Mouse (Mus musculus) intestine, postnatal 0 days (tissue): ENCODE data around the gene Slc22a23. TPM values are rescaled to one million over a fixed set of nuclear protein-coding genes. Genes with fewer than 3 reads are reported as not detected.
"Not testable (repeated sequence)": the region's sequence is repeated elsewhere in the genome, so short reads cannot be mapped to it uniquely, and the experiment has no call there.

Source experiments
- ATAC-seq: fragments of 200-750 bp; cut with Nextera tagmentation; 2 replicates; pipeline ENCODE4 v1.8.0; 2017; ENCODE audit warnings: mild to moderate bottlenecking, moderate TSS enrichment, moderate library complexity
- H3K27ac ChIP-seq: fragments of 300-500 bp; sonication (generic); 2 replicates; pipeline ENCODE4 v1.5.1; 2014; ENCODE audit warnings: mild to moderate bottlenecking, low read depth, low read length, moderate library complexity
- H3K27me3 ChIP-seq: fragments of 300-500 bp; sonication (generic); replicated peaks from 2 replicates; pipeline ENCODE4 v1.6.1; 2014; ENCODE audit warnings: low read length, mixed read lengths; ENCODE audit not compliant: control insufficient read depth, insufficient read depth
- H3K36me3 ChIP-seq: fragments of 300-500 bp; sonication (generic); 2 replicates; pipeline ENCODE4 v1.6.1; 2014; ENCODE audit warnings: mild to moderate bottlenecking, moderate library complexity; ENCODE audit not compliant: control insufficient read depth, insufficient read depth
- H3K4me1 ChIP-seq: fragments of 300-500 bp; sonication (generic); replicated peaks from 2 replicates; pipeline ENCODE4 v1.6.1; 2014; ENCODE audit warnings: antibody characterized with exemption, low read length, mixed read lengths; ENCODE audit not compliant: control insufficient read depth, insufficient read depth
- H3K4me2 ChIP-seq: fragments of 300-500 bp; sonication (generic); replicated peaks from 2 replicates; pipeline ENCODE4 v1.6.1; 2014; ENCODE audit warnings: low read depth, mild to moderate bottlenecking, moderate library complexity
- H3K4me3 ChIP-seq: fragments of 300-500 bp; sonication (generic); 2 replicates; pipeline ENCODE4 v1.5.1; 2014; ENCODE audit warnings: low read depth, low read length
- H3K9ac ChIP-seq: fragments of 300-500 bp; sonication (generic); 2 replicates; pipeline ENCODE4 v1.6.1; 2014; ENCODE audit warnings: mild to moderate bottlenecking, low read depth, low read length
- H3K9me3 ChIP-seq: fragments of 300-500 bp; sonication (generic); 2 replicates; pipeline ENCODE4 v1.6.1; 2016; ENCODE audit warnings: mixed run types; ENCODE audit not compliant: control insufficient read depth
- CTCF ChIP-seq: sonication (generic); IDR thresholded peaks from 2 replicates; pipeline ENCODE4 v1.5.1; 2016; ENCODE audit warnings: low read depth, mild to moderate bottlenecking, control low read depth, antibody characterized with exemption, moderate library complexity
- WGBS: fragments of 180-500 bp; shearing (Covaris S2); extraction: QIAGEN DNeasy Blood & Tissue Kit; methylation state at CpG from one replicate; pipeline ENCODE4 v1.1.7; 2014; 5-methylcytosine and 5-hydroxymethylcytosine counted together
- polyA plus RNA-seq: library from polyadenylated mRNA; unstranded; fragments of >200 nt; fragmentation: Nextera tagmentation; extraction: Ambion mirVana; gene quantifications from 2 replicates; pipeline ENCODE4 v1.2.1, GENCODE M21; 2015

Gene Slc22a23
- 3.4 and 3.8 TPM in 2 replicates for polyA plus RNA-seq

DNA sequence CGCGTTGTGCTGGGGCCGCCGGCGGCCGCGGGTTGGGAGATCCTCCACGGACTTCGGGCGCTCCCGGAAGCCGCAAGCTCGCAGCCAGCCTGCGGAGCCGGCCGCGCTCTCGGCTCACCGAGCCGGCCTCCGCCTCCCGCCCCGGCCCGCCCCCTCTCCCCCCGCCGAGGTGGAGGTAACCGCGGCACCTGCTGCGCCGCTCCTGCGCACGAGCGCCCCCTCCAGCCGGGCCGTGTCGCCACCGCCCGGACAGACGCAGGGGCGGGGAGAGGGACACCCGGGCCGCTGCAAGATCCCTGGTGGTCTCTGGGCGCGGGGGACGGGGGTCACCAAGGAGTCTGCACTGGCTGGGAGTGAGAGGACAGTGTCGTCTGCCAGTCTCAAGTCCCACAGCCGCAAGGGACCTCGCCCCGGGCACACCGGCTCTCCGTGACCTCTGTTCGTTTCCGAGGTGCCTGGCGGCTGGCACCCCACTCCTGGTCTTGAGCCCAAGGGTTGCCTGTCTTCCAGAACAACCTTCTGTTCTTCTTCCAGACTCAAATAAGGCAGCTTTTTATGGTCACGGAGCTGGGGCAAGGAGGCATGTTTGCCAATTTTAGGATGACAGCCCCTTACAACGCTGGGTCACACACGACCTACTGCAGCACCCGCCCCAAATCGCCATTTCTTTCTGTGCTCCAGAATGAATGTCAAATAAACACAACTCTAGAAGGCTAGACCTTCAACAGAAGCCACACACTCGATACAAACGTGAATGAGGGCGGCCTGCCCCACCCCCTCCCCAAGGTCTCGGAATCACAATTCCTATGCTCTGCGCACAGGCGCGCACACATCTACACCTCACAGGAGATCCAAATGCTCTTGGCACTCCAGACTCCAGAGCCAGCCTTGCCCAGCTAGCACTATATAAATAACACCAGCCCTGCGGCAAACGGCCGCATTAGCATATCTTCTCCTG lies at the start of gene Slc22a23:
Gene Slc22a23, minus strand, starts transcription at position 55 of the 958 bp plus-strand sequence.
- Histone ChIP-seq H3K4me3 (peak within 1 kb of the TSS; percentile 81), H3K27ac (peak within 1 kb of the TSS; percentile 91), H3K36me3 (no peaks in the 10 kb centered on the region)

DNA sequence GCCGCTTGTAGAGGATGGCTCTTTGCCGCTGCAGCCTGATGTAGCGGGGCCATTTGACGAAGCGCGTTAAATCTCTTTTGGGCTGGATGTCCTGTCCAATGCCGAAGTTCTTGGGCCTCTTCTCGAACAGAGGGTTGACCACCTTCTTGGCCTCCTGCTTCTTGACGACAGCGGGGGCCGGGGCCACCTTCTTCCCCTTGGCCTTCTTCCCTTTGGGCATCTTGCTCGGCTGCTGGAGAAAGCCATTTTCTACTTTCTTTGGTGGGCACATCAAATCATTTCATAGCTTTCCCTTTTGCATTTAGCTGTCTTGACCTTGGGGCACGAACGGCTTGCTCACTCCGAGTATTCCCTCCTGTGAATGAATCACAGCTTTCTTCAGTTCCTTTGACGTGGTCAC lies 49.3 kb upstream of the Slc22a23 start:
- WGBS: 71% methylated on average over 11 of the region's 16 CpGs
- not testable (repeated sequence) for H3K4me2 ChIP-seq, H3K4me1 ChIP-seq, ATAC-seq, H3K27me3 ChIP-seq, H3K36me3 ChIP-seq, H3K9me3 ChIP-seq, H3K9ac ChIP-seq, H3K27ac ChIP-seq, H3K4me3 ChIP-seq

More for the DNA sequence above, at the start of gene Slc22a23:
- TF ChIP-seq CTCF: peak; percentile 83
- Histone ChIP-seq H3K9ac (peak within 1 kb of the TSS; percentile 86), H3K27me3 (0 out of 2 replicates have a peak, but pooled peaks cover 2% of the 10 kb centered on the region), H3K9me3 (no peaks in the 10 kb centered on the region), H3K4me1 (0 out of 2 replicates have a peak, but pooled peaks cover 7% of the 10 kb centered on the region), H3K4me2 (peak within 1 kb of the TSS; percentile 96)
- peak; percentile 88 for ATAC-seq
- WGBS: 2% methylated on average over 60 of the region's 69 CpGs

DNA sequence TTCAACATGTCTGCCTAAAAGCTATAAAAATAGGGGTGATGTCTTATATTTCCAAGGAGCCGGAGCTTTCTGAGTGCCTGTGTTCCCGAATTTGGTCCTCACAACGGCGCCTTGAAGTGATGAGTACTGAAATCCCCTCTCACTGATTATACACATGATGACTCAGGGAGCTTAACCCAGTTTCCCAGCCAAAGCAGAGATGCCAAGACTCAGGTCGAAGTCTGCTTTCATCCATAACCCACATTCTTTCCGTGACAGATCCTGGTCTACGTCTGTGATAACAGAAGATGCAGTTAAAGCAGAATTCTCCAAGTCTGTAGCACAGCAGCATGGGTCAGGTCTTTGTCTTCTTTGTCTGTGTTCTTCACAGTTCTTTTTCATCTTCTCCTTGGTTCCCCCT lies 47.4 kb upstream of the Slc22a23 start:
- H3K4me1 ChIP-seq: no peaks in the 10 kb centered on the region
- no peak overlapping the region for H3K9ac ChIP-seq
- no peak for ATAC-seq
- no peaks in the 10 kb centered on the region for H3K9me3 ChIP-seq
- H3K27ac ChIP-seq: no peak overlapping the region
- WGBS: 69% methylated on average over 7 of the region's 7 CpGs
- H3K36me3 ChIP-seq: no peaks in the 10 kb centered on the region
- no peak overlapping the region for H3K4me3 ChIP-seq
- no peak overlapping the region for H3K4me2 ChIP-seq
- TF ChIP-seq CTCF: no peak
- H3K27me3 ChIP-seq: no peaks in the 10 kb centered on the region

DNA sequence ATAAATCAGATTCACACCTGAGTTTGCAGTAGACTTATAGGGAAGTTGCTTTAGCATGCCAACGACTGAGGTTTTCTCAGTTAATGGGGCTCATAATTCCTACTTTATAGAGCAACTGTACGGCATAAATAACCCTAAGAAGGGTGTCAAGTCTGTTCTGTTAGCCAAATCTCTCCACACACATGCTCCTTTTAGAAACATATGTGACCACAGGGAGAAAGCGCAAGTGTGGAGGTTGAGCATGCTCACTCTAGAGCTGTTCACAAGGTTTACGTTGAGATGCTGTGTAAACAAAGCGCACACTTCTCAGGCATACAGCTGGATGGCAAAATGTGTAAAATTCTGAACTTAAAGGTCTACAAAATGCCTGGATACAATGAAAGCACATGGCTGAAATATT lies 43.2 kb upstream of the Slc22a23 start:
- H3K27me3 ChIP-seq: no peaks in the 10 kb centered on the region
- H3K4me1 ChIP-seq: no peaks in the 10 kb centered on the region
- TF ChIP-seq CTCF: no peak
- WGBS: 82% methylated on average over 5 of the region's 5 CpGs
- no peak overlapping the region for H3K27ac ChIP-seq
- H3K9me3 ChIP-seq: no peaks in the 10 kb centered on the region
- H3K4me2 ChIP-seq: no peak overlapping the region
- no peak overlapping the region for H3K9ac ChIP-seq
- no peak for ATAC-seq
- no peak overlapping the region for H3K4me3 ChIP-seq
- no peaks in the 10 kb centered on the region for H3K36me3 ChIP-seq

DNA sequence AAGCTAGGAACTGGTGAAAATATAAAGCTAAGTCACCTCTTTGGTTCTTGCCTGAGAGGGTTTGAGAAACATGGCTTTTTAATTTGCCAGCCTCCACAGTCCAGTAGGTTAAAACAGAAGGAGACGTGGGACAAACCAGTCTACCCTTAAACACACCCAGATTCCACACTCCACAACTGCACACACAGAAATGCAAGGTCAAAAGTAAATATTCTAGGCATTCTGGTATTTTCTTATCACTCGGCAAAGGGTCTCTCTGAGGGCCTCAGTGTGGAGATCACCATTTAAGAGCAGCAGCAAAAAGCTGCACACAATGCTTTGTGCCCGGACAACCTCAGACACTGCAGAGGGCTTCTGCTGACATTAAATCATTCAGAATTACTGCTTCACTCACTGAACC lies 38.4 kb upstream of the Slc22a23 start:
- Histone ChIP-seq H3K9me3 (no peaks in the 10 kb centered on the region), H3K27me3 (no peaks in the 10 kb centered on the region), H3K4me3 (no peak overlapping the region), H3K4me1 (no peaks in the 10 kb centered on the region), H3K9ac (no peak overlapping the region), H3K4me2 (no peak overlapping the region), H3K36me3 (no peaks in the 10 kb centered on the region), H3K27ac (no peak overlapping the region)
- WGBS: 47% methylated on average over 3 of the region's 3 CpGs
- no peak for ATAC-seq
- TF ChIP-seq CTCF: no peak

DNA sequence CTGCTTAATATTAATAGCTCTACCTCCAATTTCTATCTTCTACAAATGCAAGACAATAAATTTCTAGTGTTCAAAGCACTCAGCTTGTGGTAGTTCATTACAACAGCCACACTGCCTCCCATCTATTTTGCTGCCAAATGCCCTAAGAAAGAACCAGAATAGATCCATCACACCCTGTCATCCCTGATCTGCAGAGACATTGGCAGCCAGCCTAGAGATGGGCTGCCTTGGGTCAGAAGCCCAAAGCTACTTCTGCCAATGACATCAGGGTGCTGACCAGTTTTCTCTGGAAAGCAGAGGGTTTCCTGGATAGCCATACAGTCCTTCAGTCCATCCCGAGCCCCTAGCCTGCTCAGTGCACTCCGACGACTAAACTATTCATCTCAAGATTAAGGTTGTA lies 33.9 kb upstream of the Slc22a23 start:
- no peak for ATAC-seq
- 90% methylated on average over 3 of the region's 3 CpGs for WGBS
- no peaks in the 10 kb centered on the region for H3K4me1 ChIP-seq
- no peaks in the 10 kb centered on the region for H3K27me3 ChIP-seq
- H3K27ac ChIP-seq: no peak overlapping the region
- H3K4me2 ChIP-seq: no peak overlapping the region
- H3K36me3 ChIP-seq: no peaks in the 10 kb centered on the region
- no peak overlapping the region for H3K4me3 ChIP-seq
- no peaks in the 10 kb centered on the region for H3K9me3 ChIP-seq
- H3K9ac ChIP-seq: no peak overlapping the region
- no peak for TF ChIP-seq CTCF
